Comparison of ENCODE assay signal across 9 mouse cellular contexts in the genomic region with DNA sequence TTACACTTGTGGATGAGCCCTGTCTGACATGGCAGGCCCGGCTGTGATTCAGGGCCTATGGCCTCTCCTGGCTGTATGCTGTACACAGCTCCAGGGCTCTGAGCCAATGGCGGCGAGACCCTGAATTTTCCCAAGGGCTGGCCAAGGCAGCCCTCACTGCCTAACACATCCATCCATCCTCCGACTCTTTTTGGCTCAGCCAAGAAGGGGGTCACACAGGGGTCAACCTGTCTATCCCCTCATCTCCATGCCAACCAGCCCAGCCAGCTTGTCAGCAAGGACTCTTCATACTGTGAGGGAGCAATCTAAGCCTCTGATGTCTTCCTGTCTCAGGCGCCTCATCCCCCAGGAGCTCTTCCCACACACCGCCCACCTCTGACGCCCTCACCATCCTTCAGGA. TPM values are rescaled to one million over a fixed set of nuclear protein-coding genes. Genes with fewer than 3 reads are reported as not detected.
DNase-seq lines count a peak whose midpoint lies in the region; ATAC-seq and TF ChIP-seq lines count a peak whose summit lies in the region.
"Had no signal": no experiment of that assay in that cellular context is flagged by ENCODE, and none has a peak within 500 bp of the region (broad histone marks: within the 10 kb centered on the region; RNA-seq: fewer than 3 reads in every experiment).

No protein-coding gene starts in this region.

- H3K4me3 ChIP-seq in bone marrow macrophage, adult 2 months (ENCODE audit: insufficient read depth, low read length): peak overlapping the region; percentile 24; the same call in 1 of the 2 replicates
- no peak overlapping the region for H3K4me3 ChIP-seq in heart, postnatal 0 days (ENCODE audit: low read depth, low read length)

- H3K36me3 ChIP-seq in heart, postnatal 0 days (replicated peaks; ENCODE audit: control insufficient read depth, insufficient read depth, low read length): no peaks in the 10 kb centered on the region

- H3K27ac ChIP-seq in bone marrow macrophage, adult 2 months (ENCODE audit: insufficient read depth, low read depth, low read length): peak overlapping the region; percentile 100
- H3K27ac ChIP-seq in heart, postnatal 0 days (ENCODE audit: low read depth): peak overlapping the region; percentile 26; the same call in 1 of the 2 replicates

- TF ChIP-seq EP300 in heart, postnatal 0 days (IDR thresholded peaks at IDR 0.05; ENCODE audit: low read depth): no peak

- peak; percentile 56 for DNase-seq in kidney, postnatal 10 days
- no peak for DNase-seq in kidney, postnatal 36 days
- DNase-seq in heart, postnatal 0 days (ENCODE audit: low spot score): no peak
- DNase-seq in neural tube, embryonic 10.5 days (ENCODE audit: extremely low spot score, low spot score): peak; percentile 79
- no peak for DNase-seq in cerebellum, postnatal 14 days
- no peak for DNase-seq in right cerebral cortex, postnatal 10 days (ENCODE audit: low spot score in 2 of 2)
- no peak for DNase-seq in gastrocnemius, postnatal 25 days
- DNase-seq: thymus, postnatal 14 days had no signal

- WGBS in heart, postnatal 0 days: 47% methylated on average over 7 of the region's 7 CpGs

- no peaks in the 10 kb centered on the region for H3K27me3 ChIP-seq in heart, postnatal 0 days (ENCODE audit: control insufficient read depth, insufficient read depth, low read length)

- no peak overlapping the region for H3K9ac ChIP-seq in heart, postnatal 0 days (replicated peaks; ENCODE audit: low read depth, low read length)

- peaks cover 84% of the 10 kb centered on the region for H3K4me1 ChIP-seq in bone marrow macrophage, adult 2 months (ENCODE audit: control insufficient read depth, insufficient read depth, low read length)
- peaks cover 17% of the 10 kb centered on the region for H3K4me1 ChIP-seq in heart, postnatal 0 days (ENCODE audit: control insufficient read depth, insufficient read depth)

- no peaks in the 10 kb centered on the region for H3K9me3 ChIP-seq in heart, postnatal 0 days (replicated peaks; ENCODE audit: control insufficient read depth, low read length)

- TF ChIP-seq POLR2A in bone marrow macrophage, adult 2 months (IDR thresholded peaks at IDR 0.05; ENCODE audit: borderline replicate concordance, low read depth, low read length): no peak

- ATAC-seq in heart, postnatal 0 days (ENCODE audit: insufficient read depth, low read depth): peak; percentile 36; the same call in 1 of the 2 replicates

- H3K4me2 ChIP-seq in heart, postnatal 0 days (ENCODE audit: low read depth, low read length): no peak overlapping the region

- TF ChIP-seq CTCF in bone marrow macrophage, adult 2 months (IDR thresholded peaks at IDR 0.05; ENCODE audit: low read depth, low read length): 0 out of 2 replicates have a peak, but pooled peaks have one; percentile 17
- no peak for TF ChIP-seq CTCF in heart, postnatal 0 days (IDR thresholded peaks at IDR 0.05; ENCODE audit: low read depth)

RNA-seq across cellular contexts. Expression of gene Lrp1, which starts 29.4 kb away (rescaled TPM):
- 361 and 418 TPM in 2 replicates for polyA plus RNA-seq in bone marrow macrophage, adult 2 months (2012; ENCODE audit: insufficient read depth, insufficient read length, missing spikeins)
- total RNA-seq in heart, postnatal 0 days (2014; rRNA removed; ENCODE audit: low replicate concordance): 37.0 and 65.9 TPM in 2 replicates
- polyA plus RNA-seq in heart, postnatal 0 days (2015; fragmentation: Nextera tagmentation; extraction: Ambion mirVana): 15.4 and 15.7 TPM in 2 replicates
- total RNA-seq in gastrocnemius, postnatal 25 days (2021): 10 to 100 TPM; 58.1 to 64.3 TPM

RNA-seq across cellular contexts. Expression of gene Stat6, which starts 51.3 kb away (rescaled TPM):
- 128 and 144 TPM in 2 replicates for polyA plus RNA-seq in bone marrow macrophage, adult 2 months (2012; ENCODE audit: insufficient read depth, insufficient read length, missing spikeins)
- total RNA-seq in heart, postnatal 0 days (2014; rRNA removed; ENCODE audit: low replicate concordance): 38.1 and 42.3 TPM in 2 replicates
- polyA plus RNA-seq in heart, postnatal 0 days (2015; fragmentation: Nextera tagmentation; extraction: Ambion mirVana): 24.0 and 24.6 TPM in 2 replicates
- 10 to 100 TPM; 16.5 to 21.8 TPM for total RNA-seq in gastrocnemius, postnatal 25 days (2021)

RNA-seq across cellular contexts. Expression of gene Nxph4, which starts 57.2 kb away (rescaled TPM):
- not detected in 2 replicates for polyA plus RNA-seq in bone marrow macrophage, adult 2 months (2012; ENCODE audit: insufficient read depth, insufficient read length, missing spikeins)
- not detected in 2 replicates for total RNA-seq in heart, postnatal 0 days (2014; rRNA removed; ENCODE audit: low replicate concordance)
- 0.41 and 0.49 TPM in 2 replicates for polyA plus RNA-seq in heart, postnatal 0 days (2015; fragmentation: Nextera tagmentation; extraction: Ambion mirVana)
- under 1 TPM; 0.26 to 0.32 TPM for total RNA-seq in gastrocnemius, postnatal 25 days (2021)

Comparison
In these comparisons a context has a peak if more than half of its experiments do, and no peak if none do; other contexts are left out.
1. DNase-seq: peak in kidney, postnatal 10 days (single experiment) and neural tube, embryonic 10.5 days (single experiment); none in kidney, postnatal 36 days (0 of 2), heart, postnatal 0 days (single experiment), cerebellum, postnatal 14 days (0 of 2), right cerebral cortex, postnatal 10 days (0 of 2) and gastrocnemius, postnatal 25 days (single experiment).